Mouse (Mus musculus): Measurements from ENCODE around the gene Tnk1. TPM values are rescaled to one million over a fixed set of nuclear protein-coding genes. Genes with fewer than 3 reads are reported as not detected.

Tnk1 gene
- 15.5 and 19.6 TPM in 2 replicates for total RNA-seq (2015; ENCODE audit: low replicate concordance)
- total RNA-seq (2017; ENCODE audit: low replicate concordance): 8.3 and 13.8 TPM in 2 replicates

DNA sequence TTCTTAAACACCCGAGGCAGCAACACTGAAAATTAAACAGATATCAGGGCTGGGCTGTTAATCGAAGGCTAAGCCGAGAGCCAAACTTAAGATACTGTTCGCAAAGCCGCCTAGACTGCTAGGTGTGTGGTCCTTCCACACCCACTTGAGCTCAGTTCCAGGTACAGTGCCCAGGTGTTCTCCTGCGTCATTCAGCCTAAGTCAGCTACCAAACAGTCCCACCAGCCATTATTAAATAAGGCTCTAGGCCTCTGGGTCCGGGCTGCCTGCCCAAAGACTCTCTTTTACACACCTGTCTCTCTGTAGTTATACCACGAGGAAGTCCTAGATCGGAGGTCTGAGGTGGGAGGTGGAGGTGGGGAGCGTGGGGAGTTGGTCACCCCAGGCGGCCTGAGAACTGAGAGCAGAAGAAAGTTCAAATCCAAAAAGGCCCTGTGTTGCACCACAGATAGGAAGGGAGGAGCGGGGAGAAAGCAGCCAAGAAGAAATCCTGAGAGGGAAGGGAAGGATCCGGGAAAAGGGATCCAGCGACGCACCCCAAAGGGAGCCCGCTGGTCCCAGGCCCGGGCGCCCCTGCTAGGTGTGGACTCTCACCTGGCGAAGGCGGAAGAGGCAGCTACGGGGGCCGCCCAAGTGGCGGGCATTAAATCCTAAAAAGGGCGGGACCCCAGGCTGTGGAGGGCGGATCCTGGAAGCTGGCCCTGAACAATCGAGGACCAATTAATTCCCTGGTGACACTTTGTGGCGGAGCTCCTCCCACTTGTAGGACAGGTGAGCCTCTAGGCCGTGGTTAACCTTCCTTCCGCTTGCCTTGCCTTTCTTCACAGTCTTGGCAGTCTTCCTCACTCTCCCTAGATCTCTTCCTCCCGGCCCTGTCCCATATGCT, at the start of gene Tnk1:
Gene Tnk1 (minus strand): TSS at position 618 of the 886 bp plus-strand sequence.
- ATAC-seq (replicated peaks; ENCODE audit: low FRiP score, poor library complexity, severe bottlenecking): no peak

- ATAC-seq (replicated peaks; ENCODE audit: low FRiP score, poor library complexity, severe bottlenecking): no peak
These were observed 45.8 kb upstream of the Tnk1 start for GRCm38 (mm10) chr11:69904311-69904710.

GRCm38 (mm10) chr11:69902972-69903371, 44.4 kb upstream of the Tnk1 start:
- ATAC-seq (replicated peaks; ENCODE audit: low FRiP score, poor library complexity, severe bottlenecking): no peak

DNA sequence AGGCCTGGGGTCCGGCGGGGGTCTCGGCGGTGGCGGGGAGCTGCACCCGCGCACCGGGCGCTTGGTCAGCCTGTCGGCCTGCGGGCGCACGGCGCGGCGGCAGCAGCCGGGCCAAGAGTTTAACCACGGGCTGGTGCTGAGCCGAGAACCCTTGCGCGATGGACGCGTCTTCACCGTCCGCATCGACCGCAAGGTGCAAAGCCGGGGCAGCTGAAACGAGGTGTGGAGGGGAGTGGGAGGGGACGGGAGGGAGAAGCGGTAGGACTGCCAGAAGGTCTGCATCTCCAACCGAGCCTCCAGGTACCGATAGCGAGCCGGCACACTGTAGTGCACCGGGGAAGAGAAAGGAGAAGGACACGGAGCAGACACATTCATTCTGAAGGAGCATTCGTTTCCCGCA, 43.5 kb upstream of the Tnk1 start:
- 0 out of 2 replicates have a peak, but pooled peaks have one; percentile 5 for ATAC-seq (replicated peaks; ENCODE audit: low FRiP score, poor library complexity, severe bottlenecking)

DNA sequence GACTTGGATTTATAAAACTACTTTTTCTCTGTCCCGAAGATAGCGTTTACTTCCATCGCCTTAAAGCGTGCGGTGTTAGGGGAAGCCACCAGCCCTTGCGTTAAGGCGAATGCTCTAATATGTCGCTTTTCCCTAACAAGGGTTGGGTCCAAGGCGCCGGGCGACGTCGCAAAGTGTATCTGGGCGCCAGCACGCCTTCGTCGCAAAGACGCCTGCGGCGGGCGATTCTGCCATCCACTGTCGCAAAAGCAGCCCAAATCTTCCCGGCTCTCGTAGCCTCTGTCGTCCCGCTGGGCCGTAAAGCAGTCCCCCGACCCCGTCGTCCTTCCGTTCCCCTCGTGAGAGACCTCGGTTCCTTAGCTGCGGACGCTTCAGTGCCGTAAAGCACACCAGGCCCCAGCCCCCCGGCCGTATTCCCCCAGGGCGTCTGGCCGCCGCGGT, 42.9 kb upstream of the Tnk1 start:
- ATAC-seq (replicated peaks; ENCODE audit: low FRiP score, poor library complexity, severe bottlenecking): peak; percentile 66

- peak; percentile 84 for ATAC-seq (replicated peaks; ENCODE audit: low FRiP score, poor library complexity, severe bottlenecking)
These were observed 42.2 kb upstream of the Tnk1 start, which contains the start of the genes 2810408A11Rik and Neurl4 for GRCm38 (mm10) chr11:69900471-69901405. TSS of gene 2810408A11Rik (minus strand) at chr11:69900987. TSS of gene Neurl4 (plus strand) at chr11:69901072.

DNA sequence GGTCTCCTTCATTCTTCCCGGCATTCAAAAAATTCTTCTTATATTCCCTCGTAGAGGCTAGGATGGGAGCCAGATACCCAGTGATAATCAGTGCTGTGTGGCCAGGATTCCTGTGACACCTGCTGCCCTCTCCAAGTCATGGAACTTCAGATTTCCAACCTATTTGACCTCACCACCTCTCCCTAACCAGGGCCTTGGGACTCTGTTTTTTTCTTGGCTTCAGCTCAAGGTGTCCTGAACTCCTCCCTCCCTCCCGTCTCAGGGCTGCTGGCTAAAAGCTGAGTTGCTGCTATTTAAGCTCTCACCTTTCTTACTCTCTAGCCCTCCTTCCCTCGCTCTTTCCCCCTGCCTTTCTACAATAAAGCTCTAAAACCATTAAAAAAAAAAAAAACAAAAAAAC, 41.3 kb upstream of the Tnk1 start:
- ATAC-seq (replicated peaks; ENCODE audit: low FRiP score, poor library complexity, severe bottlenecking): no peak

GRCm38 (mm10) chr11:69895291-69895690, 36.8 kb upstream of the Tnk1 start, which contains the start of gene Acap1:
TSS of gene Acap1 (minus strand) at chr11:69895539.
- ATAC-seq (replicated peaks; ENCODE audit: low FRiP score, poor library complexity, severe bottlenecking): no peak

GRCm38 (mm10) chr11:69894671-69895070, 36.1 kb upstream of the Tnk1 start:
- ATAC-seq (replicated peaks; ENCODE audit: low FRiP score, poor library complexity, severe bottlenecking): no peak

- ATAC-seq (replicated peaks; ENCODE audit: low FRiP score, poor library complexity, severe bottlenecking): peak; percentile 62
These were observed 33.0 kb upstream of the Tnk1 start for GRCm38 (mm10) chr11:69891482-69891881.

GRCm38 (mm10) chr11:69886907-69887635, 28.5 kb upstream of the Tnk1 start:
- ATAC-seq (replicated peaks; ENCODE audit: low FRiP score, poor library complexity, severe bottlenecking): peak; percentile 73

- ATAC-seq (replicated peaks; ENCODE audit: low FRiP score, poor library complexity, severe bottlenecking): no peak
These were observed 26.1 kb upstream of the Tnk1 start for GRCm38 (mm10) chr11:69884663-69885062.

- ATAC-seq (replicated peaks; ENCODE audit: low FRiP score, poor library complexity, severe bottlenecking): no peak
These were observed 25.7 kb upstream of the Tnk1 start for GRCm38 (mm10) chr11:69884240-69884639.

- ATAC-seq (replicated peaks; ENCODE audit: low FRiP score, poor library complexity, severe bottlenecking): no peak
These were observed 25.1 kb upstream of the Tnk1 start for GRCm38 (mm10) chr11:69883527-69884151.

- ATAC-seq (replicated peaks; ENCODE audit: low FRiP score, poor library complexity, severe bottlenecking): no peak
These were observed 24.5 kb upstream of the Tnk1 start for GRCm38 (mm10) chr11:69883066-69883465.

DNA sequence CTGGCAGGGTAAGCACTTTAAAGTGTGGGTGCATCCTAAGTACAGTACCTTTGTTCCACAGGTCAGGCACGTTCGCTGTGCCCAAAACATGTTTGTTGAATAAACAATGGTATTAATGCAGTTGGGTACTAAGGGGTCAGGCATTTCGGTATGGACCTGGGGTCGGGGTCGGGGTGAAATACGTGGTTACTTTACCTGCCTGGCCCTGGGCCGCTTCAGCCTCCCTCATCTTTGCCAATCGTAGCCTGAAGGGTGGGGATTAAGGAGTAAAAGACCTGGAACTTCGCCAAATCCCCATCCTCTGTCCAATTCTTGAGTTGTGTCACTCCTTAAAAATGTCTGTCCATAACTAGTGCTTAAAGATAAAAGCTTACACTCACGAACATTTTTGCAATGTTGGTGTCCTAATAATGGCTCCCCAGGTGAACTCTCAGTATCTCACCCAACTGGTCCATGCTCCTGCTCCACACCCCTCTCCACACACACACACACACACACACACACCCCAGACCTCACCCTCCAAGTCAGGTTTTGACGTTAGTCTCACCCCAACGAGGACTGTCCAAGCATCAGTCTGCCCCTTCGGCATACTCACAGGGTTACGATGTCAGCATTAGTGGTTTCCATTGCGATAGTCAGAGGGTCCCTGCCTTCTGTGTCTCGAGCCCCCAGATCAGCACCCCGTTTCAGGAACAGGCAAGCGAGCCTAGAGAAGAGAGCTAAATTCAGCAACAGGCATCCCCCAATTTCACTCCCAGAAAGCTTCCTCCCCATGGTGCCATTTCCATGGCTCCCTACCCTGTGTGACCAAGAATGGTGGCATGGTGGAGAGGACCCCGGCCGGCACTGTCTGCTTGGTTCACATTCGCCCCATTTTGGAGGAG, 23.5 kb upstream of the Tnk1 start:
- ATAC-seq (replicated peaks; ENCODE audit: low FRiP score, poor library complexity, severe bottlenecking): no peak

- peak; percentile 37 for ATAC-seq (replicated peaks; ENCODE audit: low FRiP score, poor library complexity, severe bottlenecking)
These were observed 22.5 kb upstream of the Tnk1 start, which contains the start of gene Kctd11 for GRCm38 (mm10) chr11:69880853-69881603. TSS of gene Kctd11 (minus strand) at chr11:69881406.

Measured in erythroblast, adult 5-6 weeks (primary cell).